Mouse (Mus musculus) MEL (cell line): ENCODE results near the gene Spryd7. TPM values are rescaled to one million over a fixed set of nuclear protein-coding genes. Genes with fewer than 3 reads are reported as not detected.

Experiments used
- DNase-seq: peaks from one replicate; pipeline ENCODE4 v3.0.0; 2011; ENCODE audit warnings: low read depth, low spot score
- H3K27ac ChIP-seq: 2 replicates; pipeline ENCODE4 v1.5.1; 2012; ENCODE audit warnings: low read depth, mild to moderate bottlenecking, control low read depth, low read length, moderate library complexity; ENCODE audit not compliant: control insufficient read depth
- H3K27me3 ChIP-seq, 2 experiments: fragments of 150-350 bp in 1 of 2; sonication (generic) in 1 of 2; 2 replicates each; pipeline ENCODE4 v1.6.1; 2012; ENCODE audit warnings: low read length in 2 of 2, mild to moderate bottlenecking in 2 of 2, improper control_type of control experiment in 1 of 2, moderate library complexity in 1 of 2; ENCODE audit not compliant: insufficient read depth in 2 of 2, control insufficient read depth in 1 of 2
- H3K36me3 ChIP-seq, 2 experiments: 2 replicates each; pipeline ENCODE4 v1.6.1; 2012 to 2014; ENCODE audit warnings: low read length in 2 of 2, improper control_type of control experiment in 1 of 2, inconsistent platforms in 1 of 2, mild to moderate bottlenecking in 1 of 2; ENCODE audit not compliant: insufficient read depth in 2 of 2, control insufficient read depth in 1 of 2
- H3K4me1 ChIP-seq, 2 experiments: fragments of 150-350 bp in 1 of 2; sonication (generic) in 1 of 2; 2 replicates each; pipeline ENCODE4 v1.6.1; 2012; ENCODE audit warnings: low read length in 2 of 2, improper control_type of control experiment in 1 of 2, mild to moderate bottlenecking in 1 of 2; ENCODE audit not compliant: insufficient read depth in 2 of 2, control insufficient read depth in 1 of 2
- H3K4me3 ChIP-seq, 2 experiments: fragments of 150-350 bp in 1 of 2; sonication (generic) in 1 of 2; 2 replicates each; pipeline ENCODE4 v1.5.1; 2012; ENCODE audit warnings: low read depth in 2 of 2, low read length in 2 of 2, mild to moderate bottlenecking in 2 of 2, moderate library complexity in 2 of 2, control low read depth in 1 of 2, improper control_type of control experiment in 1 of 2; ENCODE audit not compliant: control insufficient read depth in 1 of 2, insufficient read depth in 1 of 2
- H3K79me2 ChIP-seq: 2 replicates; pipeline ENCODE4 v1.6.1; 2012; ENCODE audit warnings: mild to moderate bottlenecking, low read length, moderate library complexity; ENCODE audit not compliant: control insufficient read depth, poor library complexity, insufficient read depth
- H3K9ac ChIP-seq: 2 replicates; pipeline ENCODE4 v1.6.1; 2012; ENCODE audit warnings: low read depth, mild to moderate bottlenecking, control low read depth, low read length, moderate library complexity; ENCODE audit not compliant: control insufficient read depth, poor library complexity, severe bottlenecking
- H3K9me3 ChIP-seq: fragments of 150-350 bp; sonication (generic); replicated peaks from 2 replicates; pipeline ENCODE4 v1.6.1; 2012; ENCODE audit warnings: mild to moderate bottlenecking, low read length, improper control_type of control experiment, moderate library complexity; ENCODE audit not compliant: insufficient read depth
- BHLHE40 ChIP-seq: IDR thresholded peaks from 2 replicates; pipeline ENCODE4 v1.6.1; 2012; ENCODE audit warnings: low read depth, mild to moderate bottlenecking, inconsistent platforms, low read length, improper control_type of control experiment, borderline replicate concordance
- CHD1 ChIP-seq: IDR thresholded peaks from 2 replicates; pipeline ENCODE4 v1.6.1; 2012; ENCODE audit warnings: low read depth, mild to moderate bottlenecking, inconsistent platforms, low read length, improper control_type of control experiment
- CHD2 ChIP-seq: IDR thresholded peaks from 2 replicates; pipeline ENCODE4 v1.6.1; 2011; ENCODE audit warnings: low read length, improper control_type of control experiment
- CTCF ChIP-seq, 3 experiments: IDR thresholded peaks in 2 of 3; conservative IDR thresholded peaks in 1 of 3; 2 replicates each; pipeline ENCODE4 v1.5.1; 2011 to 2012; ENCODE audit warnings: low read length in 3 of 3, low read depth in 2 of 3, mild to moderate bottlenecking in 2 of 3, improper control_type of control experiment in 1 of 3, inconsistent platforms in 1 of 3, mixed read lengths in 1 of 3, moderate library complexity in 1 of 3; ENCODE audit not compliant: control insufficient read depth in 1 of 3, insufficient read depth in 1 of 3, poor library complexity in 1 of 3, severe bottlenecking in 1 of 3
- E2F4 ChIP-seq: IDR thresholded peaks from 2 replicates; pipeline ENCODE4 v1.6.1; 2011; ENCODE audit warnings: low read depth, low read length, improper control_type of control experiment, borderline replicate concordance
- ELF1 ChIP-seq: IDR thresholded peaks from 2 replicates; pipeline ENCODE4 v1.6.1; 2014; ENCODE audit warnings: low read depth, mild to moderate bottlenecking, inconsistent platforms, low read length, improper control_type of control experiment, moderate library complexity
- EP300 ChIP-seq, 2 experiments: IDR thresholded peaks; 2 replicates each; pipeline ENCODE4 v1.6.1; 2011; ENCODE audit warnings: improper control_type of control experiment in 2 of 2, low read length in 2 of 2, low read depth in 1 of 2, mild to moderate bottlenecking in 1 of 2
- ETS1 ChIP-seq: IDR thresholded peaks from 2 replicates; pipeline ENCODE4 v1.6.1; 2012; ENCODE audit warnings: low read depth, mild to moderate bottlenecking, inconsistent platforms, low read length, improper control_type of control experiment, moderate library complexity
- GABPA ChIP-seq: IDR thresholded peaks from 2 replicates; pipeline ENCODE4 v1.6.1; 2012; ENCODE audit warnings: low read depth, mild to moderate bottlenecking, inconsistent platforms, low read length, improper control_type of control experiment, moderate library complexity
- GATA1 ChIP-seq: IDR thresholded peaks from 2 replicates; pipeline ENCODE4 v1.6.1; 2011; ENCODE audit warnings: low read depth, low read length, improper control_type of control experiment
- HCFC1 ChIP-seq: IDR thresholded peaks from 2 replicates; pipeline ENCODE4 v1.6.1; 2012; ENCODE audit warnings: low read depth, mild to moderate bottlenecking, inconsistent platforms, low read length, improper control_type of control experiment, moderate library complexity
- JUND ChIP-seq: IDR thresholded peaks from 2 replicates; pipeline ENCODE4 v1.6.1; 2011; ENCODE audit warnings: low read depth, mild to moderate bottlenecking, improper control_type of control experiment, low read length
- KAT2A ChIP-seq: conservative IDR thresholded peaks from 2 replicates; pipeline ENCODE4 v1.6.1; 2012; ENCODE audit warnings: low read depth, low read length, improper control_type of control experiment, inconsistent platforms
- MAFK ChIP-seq: IDR thresholded peaks from 2 replicates; pipeline ENCODE4 v1.6.1; 2011; ENCODE audit warnings: low read depth, mild to moderate bottlenecking, low read length, improper control_type of control experiment, borderline replicate concordance
- MAX ChIP-seq: IDR thresholded peaks from 2 replicates; pipeline ENCODE4 v1.6.1; 2011; ENCODE audit warnings: low read length, improper control_type of control experiment
- MAZ ChIP-seq: IDR thresholded peaks from 2 replicates; pipeline ENCODE4 v1.6.1; 2012; ENCODE audit warnings: low read depth, mild to moderate bottlenecking, inconsistent platforms, low read length, improper control_type of control experiment
- MXI1 ChIP-seq: IDR thresholded peaks from 2 replicates; pipeline ENCODE4 v1.6.1; 2011; ENCODE audit warnings: mild to moderate bottlenecking, low read depth, low read length, improper control_type of control experiment
- MYB ChIP-seq: IDR thresholded peaks from 2 replicates; pipeline ENCODE4 v1.6.1; 2011; ENCODE audit warnings: mild to moderate bottlenecking, low read depth, low read length, improper control_type of control experiment
- MYC ChIP-seq: IDR thresholded peaks from 2 replicates; pipeline ENCODE4 v1.6.1; 2011; ENCODE audit warnings: low read depth, mild to moderate bottlenecking, low read length, improper control_type of control experiment, moderate library complexity
- NELFE ChIP-seq: IDR thresholded peaks from 2 replicates; pipeline ENCODE4 v1.6.1; 2011; ENCODE audit warnings: low read depth, low read length, improper control_type of control experiment
- POLR2A ChIP-seq, 2 experiments: IDR thresholded peaks; 2 replicates each; pipeline ENCODE4 v1.6.1; 2011 to 2012; ENCODE audit warnings: low read length in 2 of 2, mild to moderate bottlenecking in 2 of 2, control low read depth in 1 of 2, improper control_type of control experiment in 1 of 2, low read depth in 1 of 2, moderate library complexity in 1 of 2; ENCODE audit not compliant: control insufficient read depth in 1 of 2, insufficient read depth in 1 of 2, poor library complexity in 1 of 2
- POLR2AphosphoS2 ChIP-seq: IDR thresholded peaks from 2 replicates; pipeline ENCODE4 v1.6.1; 2011; ENCODE audit warnings: low read length, improper control_type of control experiment
- POLR2AphosphoS5 ChIP-seq: IDR thresholded peaks from 2 replicates; pipeline ENCODE4 v1.6.1; 2012; ENCODE audit warnings: low read depth, borderline replicate concordance, mild to moderate bottlenecking, inconsistent platforms, low read length, moderate library complexity, mixed read lengths
- RAD21 ChIP-seq: IDR thresholded peaks from 2 replicates; pipeline ENCODE4 v1.6.1; 2011; ENCODE audit warnings: mild to moderate bottlenecking, low read depth, low read length, improper control_type of control experiment
- RCOR1 ChIP-seq: IDR thresholded peaks from 2 replicates; pipeline ENCODE4 v1.6.1; 2012; ENCODE audit warnings: low read depth, mild to moderate bottlenecking, inconsistent platforms, low read length, improper control_type of control experiment
- SIN3A ChIP-seq: IDR thresholded peaks from 2 replicates; pipeline ENCODE4 v1.6.1; 2012; ENCODE audit warnings: low read length, improper control_type of control experiment, inconsistent platforms
- SMC3 ChIP-seq: IDR thresholded peaks from 2 replicates; pipeline ENCODE4 v1.6.1; 2011; ENCODE audit warnings: low read depth, low read length, improper control_type of control experiment
- TAL1 ChIP-seq: IDR thresholded peaks from 2 replicates; pipeline ENCODE4 v1.6.1; 2012; ENCODE audit warnings: mild to moderate bottlenecking, inconsistent platforms, low read length, moderate library complexity, mixed read lengths
- TBP ChIP-seq: IDR thresholded peaks from 2 replicates; pipeline ENCODE4 v1.8.0; 2011; ENCODE audit warnings: low read depth, low read length, improper control_type of control experiment
- TCF12 ChIP-seq: IDR thresholded peaks from 2 replicates; pipeline ENCODE4 v1.6.1; 2014; ENCODE audit warnings: low read depth, mild to moderate bottlenecking, inconsistent platforms, low read length, improper control_type of control experiment, moderate library complexity
- UBTF ChIP-seq: IDR thresholded peaks from 2 replicates; pipeline ENCODE4 v1.6.1; 2012; ENCODE audit warnings: low read depth, mild to moderate bottlenecking, inconsistent platforms, low read length, improper control_type of control experiment, moderate library complexity, borderline replicate concordance; ENCODE audit not compliant: insufficient read depth
- USF1 ChIP-seq: IDR thresholded peaks from 2 replicates; pipeline ENCODE4 v1.6.1; 2014; ENCODE audit warnings: low read depth, mild to moderate bottlenecking, inconsistent platforms, low read length, improper control_type of control experiment, moderate library complexity
- USF2 ChIP-seq, 2 experiments: IDR thresholded peaks; 2 replicates each; pipeline ENCODE4 v1.6.1; 2011 to 2012; ENCODE audit warnings: improper control_type of control experiment in 2 of 2, low read length in 2 of 2, borderline replicate concordance in 1 of 2, inconsistent platforms in 1 of 2, low read depth in 1 of 2, mild to moderate bottlenecking in 1 of 2; ENCODE audit not compliant: insufficient read depth in 1 of 2
- ZC3H11A ChIP-seq: IDR thresholded peaks from 2 replicates; pipeline ENCODE4 v1.6.1; 2012; ENCODE audit warnings: low read depth, mild to moderate bottlenecking, inconsistent platforms, low read length, improper control_type of control experiment
- ZKSCAN1 ChIP-seq: IDR thresholded peaks from 2 replicates; pipeline ENCODE4 v1.6.1; 2012; ENCODE audit warnings: low read depth, mild to moderate bottlenecking, inconsistent platforms, low read length, improper control_type of control experiment, moderate library complexity
- ZMIZ1 ChIP-seq: IDR thresholded peaks from 2 replicates; pipeline ENCODE4 v1.6.1; 2012; ENCODE audit warnings: low read depth, mild to moderate bottlenecking, inconsistent platforms, low read length, improper control_type of control experiment, moderate library complexity
- ZNF384 ChIP-seq: IDR thresholded peaks from 2 replicates; pipeline ENCODE4 v1.6.1; 2012; ENCODE audit warnings: low read depth, mild to moderate bottlenecking, inconsistent platforms, low read length, improper control_type of control experiment
- polyA plus RNA-seq, 2 experiments: library from polyadenylated mRNA; stranded (reverse) in 1 of 2; unstranded in 1 of 2; fragments of >175 nt in 1 of 2; fragments of >200 nt in 1 of 2; gene quantifications; 2 replicates each; pipeline versions ENCODE4 v1.2.1 to v1.2.4; 2012; ENCODE audit warnings: low replicate concordance in 2 of 2, low read depth in 1 of 2; ENCODE audit not compliant: insufficient read length in 2 of 2, insufficient read depth in 1 of 2, missing spikeins in 1 of 2
- total RNA-seq: library from RNA; depleted of rRNA; stranded (reverse); fragments of 300-350 nt; gene quantifications from 2 replicates; pipeline ENCODE4 v1.2.3, GENCODE M21; 2012

Spryd7 gene
- total and polyA plus RNA-seq, 3 experiments = 14.3 to 16.4 TPM; not detected in 1

- no peaks in the 10 kb centered on the region for H3K27me3 ChIP-seq
- H3K36me3 ChIP-seq = peaks cover 0 to 8% of the 10 kb centered on the region in 2 experiments; a peak in 2 of 4 replicates
- H3K9me3 ChIP-seq = no peaks in the 10 kb centered on the region
- peak; percentile 91 for DNase-seq
- peaks cover 0 to 10% of the 10 kb centered on the region in 2 experiments; a peak in 3 of 4 replicates for H3K4me1 ChIP-seq
- peak overlapping the region; percentile 96 for H3K9ac ChIP-seq
- H3K27ac ChIP-seq = peak overlapping the region; percentile 37
- peak overlapping the region; percentile 95 to 96 for H3K4me3 ChIP-seq
- H3K79me2 ChIP-seq = peaks cover 1% of the 10 kb centered on the region; the same call in 1 of the 2 replicates
- no peak for TF ChIP-seq CHD2
- TF ChIP-seq KAT2A = no peak
- TF ChIP-seq RAD21 = no peak
- 0 out of 4 replicates have a peak, but pooled peaks have one; percentile 4 to 12 for TF ChIP-seq EP300 (IDR thresholded peaks at IDR 0.05; ENCODE audit: low read depth in 1 of 2, low read length in 2 of 2)
- TF ChIP-seq MAFK = no peak
- no peak for TF ChIP-seq ZC3H11A
- TF ChIP-seq CHD1 = no peak
- no peak for TF ChIP-seq RCOR1
- TF ChIP-seq USF1 = 0 out of 2 replicates have a peak, but pooled peaks have one; percentile 23
- peak; percentile 61; the same call in 1 of the 2 replicates for TF ChIP-seq MAZ
- TF ChIP-seq UBTF = no peak
- TF ChIP-seq GABPA = no peak
- no peak for TF ChIP-seq ELF1
- TF ChIP-seq POLR2AphosphoS2 = peak; percentile 25; the same call in 1 of the 2 replicates
- no peak for TF ChIP-seq POLR2AphosphoS5
- no peak for TF ChIP-seq ZNF384
- no peak for TF ChIP-seq MYB
- TF ChIP-seq E2F4 = no peak
- no peak for TF ChIP-seq GATA1
- no peak for TF ChIP-seq ZKSCAN1
- TF ChIP-seq TAL1 = no peak
- no peak for TF ChIP-seq SMC3
- no peak for TF ChIP-seq JUND
- TF ChIP-seq CTCF (IDR thresholded peaks at IDR 0.05 in 2 of 3, conservative IDR thresholded peaks at IDR 0.05 in 1 of 3; ENCODE audit: control insufficient read depth in 1 of 3, insufficient read depth in 1 of 3, low read depth in 2 of 3, low read length in 3 of 3, poor library complexity in 1 of 3, severe bottlenecking in 1 of 3) = no peak
- no peak for TF ChIP-seq MXI1
- peak; percentile 78 for TF ChIP-seq NELFE
- TF ChIP-seq TBP = no peak
- TF ChIP-seq MYC = no peak
- TF ChIP-seq ZMIZ1 = peak; percentile 72; the same call in 1 of the 2 replicates
- TF ChIP-seq TCF12 = peak; percentile 53; the same call in 1 of the 2 replicates
- no peak for TF ChIP-seq ETS1
- TF ChIP-seq USF2 (IDR thresholded peaks at IDR 0.05; ENCODE audit: borderline replicate concordance in 1 of 2, insufficient read depth in 1 of 2, low read depth in 1 of 2, low read length in 2 of 2) = no peak
- TF ChIP-seq SIN3A = no peak
- no peak; the same call in 1 of the 2 replicates for TF ChIP-seq MAX
- TF ChIP-seq POLR2A (IDR thresholded peaks at IDR 0.05; ENCODE audit: control insufficient read depth in 1 of 2, insufficient read depth in 1 of 2, low read depth in 1 of 2, low read length in 2 of 2, poor library complexity in 1 of 2) = peak; percentile 85 to 87
- TF ChIP-seq BHLHE40 = no peak
- TF ChIP-seq HCFC1 = no peak
These were observed 42.5 kb upstream of the Spryd7 start for GRCm38 (mm10) chr14:61599057-61599806.
